Mouse (Mus musculus): Measurements from ENCODE around the gene Prkab2. TPM values are rescaled to one million over a fixed set of nuclear protein-coding genes. Genes with fewer than 3 reads are reported as not detected.

Gene Prkab2
- 6.4 and 7.8 TPM in 2 replicates for total RNA-seq (2021)
- long read RNA-seq, experiment 1, full-length matches to known transcripts = 1 of 4 reads
- long read RNA-seq, experiment 1, partial matches to known transcripts = 2 of 4 reads
- long read RNA-seq, experiment 1, other reads (novel, unspliced or antisense) = 1 of 4 reads
- long read RNA-seq, experiment 2, partial matches to known transcripts = 1 of 2 reads
- long read RNA-seq, experiment 2, other reads (novel, unspliced or antisense) = 1 of 2 reads

DNA sequence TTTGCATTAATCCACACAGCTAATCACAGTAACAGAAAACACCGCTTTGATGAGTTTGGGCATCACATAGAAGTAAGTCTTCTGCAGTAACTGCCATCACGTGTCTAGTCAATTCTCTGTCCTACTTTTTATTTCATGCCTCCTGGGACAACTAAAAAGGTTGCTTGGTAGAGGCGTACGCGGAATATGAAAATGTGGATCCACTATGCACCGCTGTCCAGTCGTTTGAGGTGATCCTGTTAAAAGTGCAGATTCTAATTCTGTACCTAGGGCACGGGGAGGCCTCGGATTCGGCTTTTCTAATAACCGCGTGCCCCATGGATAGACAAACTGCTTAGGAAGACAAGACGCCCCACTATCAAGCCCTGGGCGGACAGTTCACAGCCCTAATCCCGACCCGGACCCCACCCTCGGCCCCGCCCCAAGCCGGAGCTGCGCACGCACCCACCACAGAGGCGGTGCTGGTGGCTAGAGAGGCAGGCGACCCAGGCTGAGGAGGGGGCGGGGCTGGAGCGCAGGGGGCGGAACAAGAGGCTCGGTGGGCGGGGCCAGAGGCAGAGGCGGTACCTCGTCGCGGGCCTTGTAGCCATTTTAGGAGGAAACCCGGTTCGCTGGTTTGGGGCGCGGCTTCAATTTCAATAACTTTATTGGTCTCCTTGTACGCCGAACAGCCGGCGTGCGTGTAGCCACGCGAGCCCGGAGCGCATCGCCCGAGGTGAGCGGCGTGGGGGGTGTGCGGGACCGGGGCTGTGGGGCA, at the start of gene Prkab2:
Gene Prkab2, plus strand, starts transcription at position 539 of the 757 bp plus-strand sequence.
- DNase-seq = peak; percentile 100

DNA sequence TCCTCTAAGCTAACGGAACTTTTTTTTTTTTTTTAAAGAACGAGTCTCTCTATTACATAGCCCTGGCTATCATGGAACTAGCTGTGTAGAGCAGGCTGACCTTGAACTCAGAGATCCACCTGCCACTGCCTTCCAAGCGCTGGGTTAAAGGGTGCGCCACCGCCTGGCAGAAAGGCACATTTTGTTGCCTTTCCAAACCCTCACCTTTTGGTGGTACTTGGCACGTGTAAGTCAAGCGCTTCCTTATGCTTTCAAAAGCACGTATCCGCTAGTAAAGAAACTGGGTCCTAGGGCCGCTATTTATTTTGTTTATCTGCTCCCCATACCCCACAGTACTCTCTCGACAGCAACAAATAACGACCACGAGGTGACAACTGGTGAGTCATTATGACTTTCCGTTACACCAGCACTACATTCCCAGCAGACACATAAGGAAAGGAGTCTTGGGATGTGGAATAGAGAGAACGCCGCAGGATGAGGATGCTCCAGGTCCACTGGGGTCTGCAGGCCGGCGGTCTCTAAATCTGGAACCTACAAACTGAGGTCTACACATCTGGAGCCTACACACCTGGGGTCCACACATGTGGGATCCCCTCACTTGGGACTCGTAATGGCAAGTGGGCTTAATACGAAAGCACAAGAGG, 48.7 kb upstream of the Prkab2 start:
- peak; percentile 61 for DNase-seq

GRCm38 (mm10) chr3:97609845-97610410, 48.1 kb upstream of the Prkab2 start, which contains the start of gene Chd1l:
TSS of gene Chd1l (minus strand) at chr3:97610203.
- peak; percentile 95 for DNase-seq

- no peak for DNase-seq
These were observed 47.0 kb upstream of the Prkab2 start for GRCm38 (mm10) chr3:97611021-97611420.

DNA sequence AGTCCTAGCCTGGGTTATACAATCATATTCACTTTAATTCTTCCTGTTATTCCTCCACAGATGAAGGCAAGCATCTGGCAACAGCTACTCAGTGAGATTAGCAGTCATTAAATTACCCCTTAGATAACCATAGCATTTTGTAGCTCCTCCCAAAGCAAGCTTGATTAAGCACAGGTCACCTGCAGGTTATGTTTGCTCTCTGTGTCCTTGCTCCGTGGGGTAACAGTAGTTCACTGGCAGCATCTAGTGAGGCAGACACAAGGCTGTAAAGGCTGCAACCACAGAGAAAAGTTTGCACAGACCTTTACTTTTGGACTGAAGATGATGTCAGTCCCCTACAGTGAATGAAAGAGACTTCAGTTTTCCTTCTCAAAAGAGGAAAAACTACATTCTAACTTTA, 42.8 kb upstream of the Prkab2 start:
- DNase-seq = no peak

DNA sequence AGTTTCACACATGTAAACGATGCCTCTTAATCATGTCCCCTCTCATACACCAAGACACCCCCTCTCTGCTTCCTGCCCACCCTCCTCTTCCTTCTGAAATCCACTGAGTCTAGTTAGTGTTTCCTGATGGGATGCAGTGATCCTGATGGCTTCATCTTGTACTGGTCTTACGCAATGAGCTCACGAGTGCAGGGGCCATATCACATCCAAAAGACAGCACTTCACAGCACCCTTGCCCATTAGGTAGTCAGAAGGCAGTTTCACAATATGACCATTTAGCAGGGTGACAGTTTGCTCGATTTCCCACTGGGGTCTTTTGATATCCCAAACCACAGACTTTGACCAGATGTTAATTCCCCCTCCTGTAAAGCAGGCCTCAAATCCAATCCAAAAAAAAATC, 42.1 kb upstream of the Prkab2 start:
- DNase-seq = no peak

DNA sequence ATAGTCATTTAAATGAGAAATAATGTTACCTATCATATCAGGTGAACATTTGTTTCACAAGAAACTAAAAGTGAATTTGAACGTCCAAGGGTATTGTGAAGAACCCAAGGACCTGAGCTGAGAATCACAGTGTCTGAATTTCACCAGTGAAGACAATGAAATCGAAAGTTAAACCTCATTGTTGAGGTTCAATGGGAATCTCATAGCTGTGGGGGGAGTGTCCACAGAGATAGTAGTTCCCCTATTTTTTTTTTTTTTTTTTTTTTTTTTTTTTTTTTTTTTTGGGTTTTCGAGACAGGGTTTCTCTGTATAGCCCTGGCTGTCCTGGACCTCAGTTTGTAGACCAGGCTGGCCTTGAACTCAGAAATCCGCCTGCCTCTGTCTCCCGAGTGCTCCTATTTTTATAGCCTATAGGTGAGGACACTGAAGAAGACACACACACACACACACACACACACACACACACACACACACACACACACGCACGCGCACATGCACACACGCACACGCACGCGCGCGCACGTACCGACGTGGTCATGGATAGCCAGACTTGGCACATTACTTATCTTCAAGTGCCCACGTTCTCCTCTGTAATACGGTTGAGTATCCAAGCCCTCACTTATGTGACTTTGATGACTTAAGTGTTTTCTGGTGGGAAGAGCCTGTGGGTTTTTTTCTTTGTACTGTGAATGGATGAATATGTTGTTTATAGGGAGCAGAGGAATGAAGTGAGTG, 40.7 kb upstream of the Prkab2 start:
- no peak for DNase-seq

DNA sequence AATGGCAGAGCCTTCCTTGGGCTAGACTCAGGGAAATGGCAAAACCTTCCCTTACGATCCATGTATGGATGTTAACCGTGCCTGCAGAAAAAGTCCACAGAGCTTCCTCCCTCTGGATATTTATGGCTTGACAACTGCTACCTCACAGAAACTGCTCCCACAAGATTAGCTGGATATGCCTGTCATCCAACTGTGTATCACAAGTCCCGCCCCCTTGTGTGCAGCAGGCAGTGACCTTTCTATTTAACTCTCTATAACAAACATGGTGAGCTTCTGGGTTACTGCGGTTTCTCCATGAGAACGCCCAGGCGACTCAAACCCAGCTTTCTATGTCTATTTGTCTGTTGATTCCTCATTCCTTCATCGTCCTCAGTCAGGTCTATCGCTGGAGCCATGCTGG, 40.1 kb upstream of the Prkab2 start:
- DNase-seq = no peak

DNA sequence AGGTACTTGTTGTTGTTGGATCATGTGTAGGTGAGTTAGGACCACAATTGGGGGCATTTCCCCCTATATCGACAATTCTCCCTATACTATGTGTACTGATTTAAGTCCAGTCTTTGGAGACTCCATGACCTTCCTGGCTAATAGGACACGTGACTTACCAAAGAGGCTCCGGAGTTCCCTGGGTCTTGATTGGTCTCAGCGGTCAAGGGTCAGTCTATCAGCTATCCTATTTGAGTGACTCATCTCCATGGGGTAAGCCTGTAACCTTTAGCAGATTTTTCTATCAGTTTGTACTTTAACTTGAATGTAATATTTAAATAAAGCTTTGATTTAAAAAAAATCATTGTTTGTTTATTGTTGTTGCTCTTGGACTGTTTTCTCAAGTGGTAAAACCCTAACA, 37.3 kb upstream of the Prkab2 start:
- DNase-seq = no peak

DNA sequence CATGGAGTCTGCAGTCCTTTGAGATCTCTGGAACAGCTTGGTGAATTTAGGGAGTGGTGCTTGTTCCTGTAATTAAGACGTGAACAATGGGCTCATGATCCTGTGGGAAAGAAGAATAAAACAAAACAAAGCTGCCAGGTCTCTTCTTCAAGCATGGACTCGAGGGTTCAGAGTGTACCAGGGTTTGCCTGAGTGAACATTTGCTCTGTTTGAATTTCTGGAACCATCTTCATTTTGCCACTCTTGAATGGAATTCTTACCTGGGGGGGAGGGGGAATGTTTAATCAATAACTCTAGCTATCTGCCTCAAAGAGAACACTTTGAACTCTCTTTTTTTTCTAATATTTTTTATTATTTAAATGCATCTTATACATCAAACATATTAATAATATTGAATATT, 33.4 kb upstream of the Prkab2 start:
- no peak for DNase-seq

GRCm38 (mm10) chr3:97627893-97628292, 30.1 kb upstream of the Prkab2 start:
- DNase-seq = no peak

DNA sequence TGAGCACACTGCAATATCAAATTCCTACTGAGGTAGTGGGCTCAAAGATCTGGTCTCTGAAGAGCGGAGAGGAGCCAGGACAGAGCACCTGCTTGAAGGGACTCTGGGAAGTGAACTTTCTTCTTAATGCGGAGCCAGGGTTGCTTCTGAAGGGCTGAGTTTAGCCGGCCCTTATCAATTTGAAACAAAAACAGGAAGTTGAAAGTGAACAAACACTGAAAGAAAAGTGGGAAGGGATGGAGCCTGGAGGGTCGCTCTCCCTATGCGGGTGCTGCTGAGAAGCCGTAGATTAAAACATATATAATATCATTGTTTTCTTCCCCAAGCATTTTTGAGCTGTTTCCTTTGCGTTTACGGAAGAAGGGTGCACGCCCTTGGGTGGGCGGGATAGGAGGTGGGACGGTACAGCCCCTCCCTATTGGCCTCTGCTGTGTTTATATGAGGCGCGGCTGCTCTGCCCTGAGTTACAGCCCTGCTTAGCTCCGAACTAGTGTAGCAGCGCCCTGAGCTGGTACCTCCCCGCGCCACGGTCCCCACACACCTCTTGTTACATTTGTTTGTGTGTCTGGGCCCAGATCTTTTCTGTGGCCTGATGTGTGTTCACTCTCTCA, 29.5 kb upstream of the Prkab2 start, which contains the start of gene Fmo5:
Gene Fmo5, plus strand, starts transcription at position 414 of the 611 bp plus-strand sequence.
- DNase-seq = peak; percentile 84

GRCm38 (mm10) chr3:97629941-97630340, 28.1 kb upstream of the Prkab2 start:
- no peak for DNase-seq

DNA sequence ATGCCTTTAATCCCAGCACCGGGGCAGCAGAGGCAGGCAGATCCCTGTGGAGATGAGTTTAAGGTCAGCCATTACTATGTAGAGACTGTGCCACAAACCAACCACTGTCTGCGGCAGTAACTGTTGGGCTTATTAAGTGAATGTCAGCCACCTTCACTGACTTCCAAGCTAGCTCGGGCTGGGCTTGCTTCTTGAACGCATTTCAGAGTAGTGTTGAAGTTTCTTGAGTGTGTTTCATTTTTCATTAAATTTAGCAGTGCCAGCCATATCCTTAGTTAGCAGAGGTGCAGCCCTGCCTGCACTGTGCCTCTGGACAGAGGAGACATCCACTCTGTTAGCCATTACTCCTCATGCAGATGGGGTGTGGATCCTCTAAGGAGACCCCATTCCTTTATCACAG, 27.2 kb upstream of the Prkab2 start:
- DNase-seq = no peak

DNA sequence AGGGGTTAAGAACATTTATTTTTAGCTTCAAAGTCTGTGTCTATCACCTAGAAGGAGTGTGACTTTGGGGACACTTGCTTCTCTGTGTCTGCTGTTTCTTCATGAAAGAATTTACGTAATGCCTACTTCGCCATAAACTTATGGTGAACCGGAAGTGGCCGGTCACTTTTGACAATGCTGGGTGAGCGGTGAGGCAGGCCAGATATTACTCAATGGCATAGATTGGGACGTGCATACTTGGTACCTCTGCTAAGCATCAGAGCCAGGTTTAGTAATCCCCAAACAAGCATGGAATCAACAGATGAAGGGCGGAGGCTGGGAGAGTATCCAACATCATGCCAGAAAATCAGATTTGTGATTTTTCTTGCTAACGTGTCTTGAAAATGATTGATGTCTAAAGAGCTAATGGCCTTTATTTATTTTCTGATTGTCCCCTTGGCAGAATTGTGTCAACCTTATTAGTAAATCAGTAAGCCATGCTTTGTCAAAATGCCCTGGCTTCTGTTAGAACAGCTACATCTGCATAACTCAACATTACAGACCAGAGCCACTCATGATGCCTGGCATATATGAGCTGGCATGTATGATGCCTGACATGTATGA, 26.6 kb upstream of the Prkab2 start:
- no peak for DNase-seq

GRCm38 (mm10) chr3:97633456-97633855, 24.5 kb upstream of the Prkab2 start:
- DNase-seq = no peak

GRCm38 (mm10) chr3:97634288-97634761, 23.7 kb upstream of the Prkab2 start:
- DNase-seq = peak; percentile 57

DNA sequence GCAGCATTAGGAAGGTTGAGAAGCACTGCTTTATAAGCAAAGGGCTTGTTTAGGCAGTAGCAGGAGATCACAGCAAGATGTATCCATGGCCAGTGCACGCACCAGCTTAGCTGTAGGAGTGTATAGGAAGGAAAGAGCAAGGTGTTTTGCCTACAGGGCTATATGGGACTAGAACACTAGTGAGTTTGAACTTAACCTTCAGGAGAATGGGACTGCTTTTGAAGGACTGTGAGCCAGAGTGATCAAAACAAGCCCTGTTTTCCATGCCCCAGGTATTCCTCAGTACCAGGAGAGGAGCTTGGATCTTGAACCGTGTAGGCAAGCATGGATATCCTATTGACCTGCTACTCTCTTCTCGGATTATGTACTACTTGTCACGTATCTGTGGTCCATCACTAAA, 16.6 kb upstream of the Prkab2 start:
- DNase-seq = no peak

- DNase-seq = no peak
These were observed 16.0 kb upstream of the Prkab2 start for GRCm38 (mm10) chr3:97642001-97642400.

GRCm38 (mm10) chr3:97648518-97648917, 9.5 kb upstream of the Prkab2 start:
- no peak for DNase-seq

DNA sequence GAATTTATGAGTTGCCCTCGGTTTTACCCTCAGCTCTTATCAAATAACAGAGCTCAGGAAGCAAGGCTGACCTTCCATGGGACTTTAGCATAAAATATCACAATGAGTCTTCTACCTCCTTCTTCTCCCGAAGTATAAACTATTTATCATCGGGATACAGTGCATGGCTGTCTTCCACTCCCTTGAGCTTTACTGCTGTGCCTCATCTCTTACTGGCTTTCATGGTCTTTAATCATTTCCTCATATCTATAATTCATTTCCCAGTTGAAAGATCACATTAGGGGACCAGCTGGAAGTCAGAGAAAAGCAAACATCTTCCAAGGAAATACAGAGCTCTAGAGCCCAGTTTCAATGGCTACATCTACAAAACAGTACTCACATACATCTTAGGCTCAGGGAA, 9.0 kb upstream of the Prkab2 start:
- DNase-seq = no peak

Measured in adrenal gland, postnatal 14 days (tissue).